Mouse (Mus musculus) left cerebral cortex, adult 11 months (tissue): ENCODE data around the gene 4931423N10Rik.
"Not testable (repeated sequence)": the region's sequence is repeated elsewhere in the genome, so short reads cannot be mapped to it uniquely, and the experiment has no call there.

Experiments used
- DNase-seq: peaks from one replicate; pipeline ENCODE4 v3.0.0; 2022; ENCODE audit warnings: low spot score

Gene 4931423N10Rik

GRCm38 (mm10) chr2:23207070-23207526, at the start of gene 4931423N10Rik:
4931423N10Rik (plus strand) TSS chr2:23207476.
- DNase-seq: no peak

- DNase-seq: no peak
Observed at GRCm38 (mm10) chr2:23172305-23172704, 35.0 kb upstream of the 4931423N10Rik start.

GRCm38 (mm10) chr2:23194366-23194765, 12.9 kb upstream of the 4931423N10Rik start:
- DNase-seq: no peak

- no peak for DNase-seq
Observed at GRCm38 (mm10) chr2:23201034-23201433, 6.2 kb upstream of the 4931423N10Rik start.

- DNase-seq: no peak
Observed at GRCm38 (mm10) chr2:23202900-23203670, 4.2 kb upstream of the 4931423N10Rik start.

- DNase-seq: no peak
Observed at GRCm38 (mm10) chr2:23213661-23214060, 6.4 kb downstream of the 4931423N10Rik start.

- DNase-seq: no peak
Observed at GRCm38 (mm10) chr2:23225199-23225598, 17.9 kb downstream of the 4931423N10Rik start.

- DNase-seq: no peak
Observed at GRCm38 (mm10) chr2:23228463-23228862, 21.2 kb downstream of the 4931423N10Rik start.

GRCm38 (mm10) chr2:23234065-23234773, 26.9 kb downstream of the 4931423N10Rik start:
- no peak for DNase-seq

- DNase-seq: not testable (repeated sequence)
Observed at GRCm38 (mm10) chr2:23290991-23291390, 83.7 kb downstream of the 4931423N10Rik start.

- DNase-seq: no peak
Observed at GRCm38 (mm10) chr2:23314869-23315268, 107.6 kb downstream of the 4931423N10Rik start.
